Mouse (Mus musculus) hindbrain, embryonic 13.5 days (tissue): ENCODE measurements around the gene Rhox4g. TPM values are rescaled to one million over a fixed set of nuclear protein-coding genes. Genes with fewer than 3 reads are reported as not detected.
"Not testable (repeated sequence)": the region's sequence is repeated elsewhere in the genome, so short reads cannot be mapped to it uniquely, and the experiment has no call there.

Source experiments
- ATAC-seq: fragments of 200-750 bp; cut with Nextera tagmentation; 2 replicates; pipeline ENCODE4 v1.8.0; 2017; ENCODE audit warnings: moderate TSS enrichment; ENCODE audit not compliant: low FRiP score
- H3K27ac ChIP-seq: fragments of 300-500 bp; sonication (generic); 2 replicates; pipeline ENCODE4 v1.5.1; 2015; ENCODE audit warnings: inconsistent platforms, mild to moderate bottlenecking, moderate library complexity
- H3K27me3 ChIP-seq: fragments of 300-500 bp; sonication (generic); 2 replicates; pipeline ENCODE4 v1.6.1; 2015; ENCODE audit warnings: mild to moderate bottlenecking, inconsistent platforms
- H3K36me3 ChIP-seq: fragments of 300-500 bp; sonication (generic); 2 replicates; pipeline ENCODE4 v1.6.1; 2015; ENCODE audit warnings: mild to moderate bottlenecking, inconsistent platforms
- H3K4me1 ChIP-seq: fragments of 300-500 bp; sonication (generic); replicated peaks from 2 replicates; pipeline ENCODE4 v1.6.1; 2015; ENCODE audit warnings: inconsistent platforms
- H3K4me2 ChIP-seq: fragments of 300-500 bp; sonication (generic); 2 replicates; pipeline ENCODE4 v1.6.1; 2015; ENCODE audit warnings: inconsistent platforms, mild to moderate bottlenecking, moderate library complexity
- H3K4me3 ChIP-seq: fragments of 300-500 bp; sonication (generic); 2 replicates; pipeline ENCODE4 v1.5.1; 2015; ENCODE audit warnings: mild to moderate bottlenecking, inconsistent platforms
- H3K9ac ChIP-seq: fragments of 300-500 bp; sonication (generic); 2 replicates; pipeline ENCODE4 v1.6.1; 2015; ENCODE audit warnings: mild to moderate bottlenecking, inconsistent platforms
- H3K9me3 ChIP-seq: fragments of 300-500 bp; sonication (generic); 2 replicates; pipeline ENCODE4 v1.6.1; 2016; ENCODE audit warnings: inconsistent platforms
- WGBS: fragments of 180-500 bp; shearing (Covaris S2); methylation state at CpG from one replicate; pipeline ENCODE4 v1.1.7; 2015; 5-methylcytosine and 5-hydroxymethylcytosine counted together
- polyA plus RNA-seq: library from polyadenylated mRNA; unstranded; fragments of >200 nt; fragmentation: Nextera tagmentation; extraction: Ambion mirVana; gene quantifications from 2 replicates; pipeline ENCODE4 v1.2.1, GENCODE M21; 2015

The Rhox4g gene
- not detected in 2 replicates for polyA plus RNA-seq

DNA sequence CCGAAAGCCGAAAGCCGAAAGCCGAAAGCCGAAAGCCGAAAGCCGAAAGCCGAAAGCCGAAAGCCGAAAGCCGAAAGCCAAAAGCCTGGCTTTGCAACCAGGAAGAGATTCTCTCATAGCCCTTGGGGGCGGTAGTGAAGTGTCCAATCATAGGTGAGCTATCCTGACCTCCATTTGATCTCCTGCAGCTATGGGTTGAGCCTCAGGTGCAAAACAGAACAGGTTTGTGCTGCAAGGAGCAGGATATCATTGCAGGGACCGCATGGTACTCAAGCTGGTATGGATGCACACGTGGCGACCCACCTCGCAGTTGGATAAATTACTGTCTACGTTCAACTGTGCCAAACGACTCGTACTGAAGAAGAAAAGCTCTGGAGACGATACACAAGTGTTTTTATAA is at the start of gene Rhox4g:
Rhox4g (minus strand) TSS at position 101 of the 400 bp plus-strand sequence.
- H3K9ac ChIP-seq, H3K4me3 ChIP-seq, H3K27ac ChIP-seq, H3K4me1 ChIP-seq, H3K27me3 ChIP-seq, H3K9me3 ChIP-seq, ATAC-seq, H3K36me3 ChIP-seq, H3K4me2 ChIP-seq: not testable (repeated sequence)
- WGBS: 93% methylated on average over 18 of the region's 20 CpGs

- Histone ChIP-seq H3K9ac (no peak overlapping the region), H3K4me3 (no peak overlapping the region), H3K4me2 (no peak overlapping the region), H3K36me3 (no peaks in the 10 kb centered on the region), H3K27me3 (no peaks in the 10 kb centered on the region), H3K4me1 (no peaks in the 10 kb centered on the region), H3K9me3 (no peaks in the 10 kb centered on the region), H3K27ac (no peak overlapping the region)
- 92% methylated on average over 2 of the region's 2 CpGs for WGBS
- ATAC-seq: no peak
These were observed 41.1 kb upstream of the Rhox4g start for GRCm38 (mm10) chrX:37692261-37692660.

DNA sequence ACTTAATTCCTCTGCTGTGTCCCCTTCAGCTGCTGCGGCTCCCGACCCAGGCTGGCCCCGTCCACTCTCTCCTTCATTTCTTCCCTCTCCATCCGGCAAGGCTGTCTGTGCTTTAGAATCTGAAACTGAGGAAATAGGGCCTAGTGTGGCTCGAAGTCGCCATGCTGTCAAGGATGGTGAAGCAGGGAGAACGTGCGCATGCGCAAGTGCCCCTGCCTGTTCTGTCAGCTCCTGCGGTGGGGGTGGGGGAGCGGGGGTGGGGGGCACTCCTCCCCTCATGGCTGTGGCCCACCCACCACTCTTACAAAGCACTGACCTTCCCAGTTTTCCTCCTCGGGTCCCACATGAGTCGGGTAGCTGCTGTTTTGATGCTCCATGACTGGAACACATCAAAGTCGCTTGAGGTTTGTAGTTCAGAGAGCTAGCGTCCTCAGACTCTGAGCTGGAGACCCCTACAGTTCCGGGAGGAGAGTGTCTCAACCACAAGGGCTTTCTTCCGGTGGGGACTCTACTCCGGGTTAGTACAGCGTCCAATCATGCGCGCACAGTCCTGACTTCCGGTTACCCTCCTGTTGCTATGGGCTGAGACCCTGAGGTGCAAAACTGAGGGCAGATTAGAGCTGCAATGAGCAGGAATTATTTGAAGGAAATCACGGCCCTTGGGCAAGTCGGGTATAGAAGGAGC is 32.0 kb upstream of the Rhox4g start:
- Histone ChIP-seq H3K9me3 (no peaks in the 10 kb centered on the region), H3K4me2 (no peak overlapping the region), H3K9ac (no peak overlapping the region), H3K4me1 (no peaks in the 10 kb centered on the region), H3K27ac (no peak overlapping the region), H3K27me3 (no peaks in the 10 kb centered on the region), H3K4me3 (no peak overlapping the region), H3K36me3 (no peaks in the 10 kb centered on the region)
- 92% methylated on average over 24 of the region's 24 CpGs for WGBS
- no peak for ATAC-seq

DNA sequence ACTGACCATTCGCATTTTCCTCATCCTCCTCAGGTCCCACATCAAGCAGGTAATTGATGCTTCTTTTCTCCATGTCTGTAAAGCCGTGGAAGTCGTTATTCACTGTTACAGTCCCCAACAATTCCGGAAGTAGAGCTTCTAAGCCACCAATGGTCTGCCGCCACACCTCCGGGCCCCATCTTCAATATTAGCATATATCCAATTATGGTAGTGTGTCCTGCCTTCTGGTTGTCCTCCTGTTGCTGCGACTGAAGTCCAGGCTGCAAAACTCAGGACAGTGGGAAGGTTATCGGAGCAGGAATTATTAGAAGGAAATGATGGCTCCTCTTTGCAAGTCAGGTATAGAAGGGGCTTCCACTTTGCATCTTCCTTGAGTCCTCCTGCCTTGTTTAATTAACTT is 22.1 kb upstream of the Rhox4g start, which contains the start of gene Rhox2h:
Rhox2h (minus strand) TSS at position 101 of the 400 bp plus-strand sequence.
- 88% methylated on average over 8 of the region's 8 CpGs for WGBS
- ATAC-seq: not testable (repeated sequence)

GRCm38 (mm10) chrX:37668664-37669063 is 17.5 kb upstream of the Rhox4g start, which contains the start of gene Rhox3h:
TSS of gene Rhox3h (minus strand) at chrX:37668764.
- H3K9me3 ChIP-seq, H3K27me3 ChIP-seq, H3K27ac ChIP-seq, ATAC-seq, H3K4me2 ChIP-seq, H3K36me3 ChIP-seq, H3K4me3 ChIP-seq, H3K9ac ChIP-seq, H3K4me1 ChIP-seq: not testable (repeated sequence)
- WGBS: 92% methylated on average over 1 of the region's 3 CpGs

More for the DNA sequence above, 22.1 kb upstream of the Rhox4g start, which contains the start of gene Rhox2h:
- H3K4me2 ChIP-seq, H3K9me3 ChIP-seq, H3K36me3 ChIP-seq, H3K4me1 ChIP-seq, H3K27ac ChIP-seq, H3K27me3 ChIP-seq, H3K4me3 ChIP-seq, H3K9ac ChIP-seq: not testable (repeated sequence)

GRCm38 (mm10) chrX:37643370-37643769 is 7.8 kb downstream of the Rhox4g start, which contains the start of gene Rhox2g:
TSS of gene Rhox2g (minus strand) at chrX:37643470.
- not testable (repeated sequence) for H3K36me3 ChIP-seq, H3K27ac ChIP-seq, H3K4me1 ChIP-seq, H3K4me2 ChIP-seq, H3K4me3 ChIP-seq, H3K9me3 ChIP-seq, H3K27me3 ChIP-seq, ATAC-seq, H3K9ac ChIP-seq
- WGBS: 91% methylated on average over 6 of the region's 6 CpGs

DNA sequence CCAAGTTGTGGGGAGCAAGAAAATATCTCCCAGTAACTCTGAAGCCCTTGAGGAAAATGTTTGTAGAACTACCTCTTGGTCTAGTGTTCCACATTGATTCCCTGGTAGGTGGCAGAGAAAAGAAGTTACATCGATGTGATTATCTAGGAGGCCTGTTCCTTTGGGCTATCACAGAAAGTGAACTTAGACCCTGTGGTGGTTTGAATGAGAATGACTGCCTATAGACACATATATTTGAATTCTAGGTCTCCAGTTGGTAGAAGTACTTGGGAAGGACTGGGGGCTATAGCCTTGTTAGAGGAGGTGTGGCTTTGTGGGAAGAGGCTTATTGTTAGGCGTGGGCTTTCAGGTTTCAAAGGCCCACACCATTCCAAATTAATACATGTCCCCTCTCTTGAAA is 22.6 kb downstream of the Rhox4g start, which contains the start of gene Rhox3g:
Rhox3g (minus strand) TSS at position 101 of the 400 bp plus-strand sequence.
- not testable (repeated sequence) for H3K9ac ChIP-seq, H3K4me3 ChIP-seq, H3K27me3 ChIP-seq, ATAC-seq, H3K36me3 ChIP-seq, H3K4me2 ChIP-seq, H3K4me1 ChIP-seq, H3K27ac ChIP-seq, H3K9me3 ChIP-seq
- 90% methylated on average over 2 of the region's 2 CpGs for WGBS

GRCm38 (mm10) chrX:37607604-37608003 is 43.5 kb downstream of the Rhox4g start, which contains the start of gene Rhox4f:
TSS of gene Rhox4f (minus strand) at chrX:37607704.
- not testable (repeated sequence) for H3K9ac ChIP-seq, ATAC-seq, H3K27ac ChIP-seq, H3K4me3 ChIP-seq, H3K4me2 ChIP-seq, H3K36me3 ChIP-seq, H3K27me3 ChIP-seq, H3K9me3 ChIP-seq, H3K4me1 ChIP-seq
- WGBS: 97% methylated on average over 18 of the region's 19 CpGs

Other genes with a start within 250 kb of the Rhox4g start
- not detected in 2 replicates for gene Rhox2b, start 239.3 kb downstream of the Rhox4g start, polyA plus RNA-seq
- not detected in 2 replicates for gene Rhox4b, start 218.8 kb downstream of the Rhox4g start, polyA plus RNA-seq
- gene Rhox2c, start 197.6 kb downstream of the Rhox4g start, polyA plus RNA-seq: 0.94 TPM in 1 of 2 replicates, not detected in the other
- not detected in 2 replicates for gene Rhox3c, start 192.7 kb downstream of the Rhox4g start, polyA plus RNA-seq
- gene Rhox4c, start 171.0 kb downstream of the Rhox4g start, polyA plus RNA-seq: not detected in 2 replicates
- gene Rhox2d, start 157.9 kb downstream of the Rhox4g start, polyA plus RNA-seq: not detected in 2 replicates
- gene Rhox4d, start 137.0 kb downstream of the Rhox4g start, polyA plus RNA-seq: not detected in 2 replicates
- not detected in 2 replicates for gene Rhox2e, start 120.9 kb downstream of the Rhox4g start, polyA plus RNA-seq
- gene Rhox3e, start 109.3 kb downstream of the Rhox4g start, polyA plus RNA-seq: not detected in 2 replicates
- not detected in 2 replicates for gene Rhox4e, start 93.9 kb downstream of the Rhox4g start, polyA plus RNA-seq
- gene Rhox2f, start 79.9 kb downstream of the Rhox4g start, polyA plus RNA-seq: not detected in 2 replicates
- gene Rhox3f, start 70.3 kb downstream of the Rhox4g start, polyA plus RNA-seq: not detected in 2 replicates
- not detected in 2 replicates for gene Rhox4f, start 43.6 kb downstream of the Rhox4g start, polyA plus RNA-seq
- not detected in 2 replicates for gene Rhox3g, start 22.7 kb downstream of the Rhox4g start, polyA plus RNA-seq
- not detected in 2 replicates for gene Rhox2g, start 7.9 kb downstream of the Rhox4g start, polyA plus RNA-seq
- not detected in 2 replicates for gene Rhox3h, start 17.4 kb upstream of the Rhox4g start, polyA plus RNA-seq
- not detected in 2 replicates for gene Rhox2h, start 21.9 kb upstream of the Rhox4g start, polyA plus RNA-seq
- gene Rhox5, start 153.5 kb upstream of the Rhox4g start, polyA plus RNA-seq: 0.36 TPM in 1 of 2 replicates, not detected in the other
- gene Rhox6, start 175.6 kb upstream of the Rhox4g start, polyA plus RNA-seq: not detected in 2 replicates
- gene Rhox7a, start 180.4 kb upstream of the Rhox4g start, polyA plus RNA-seq: not detected in 2 replicates
- gene Rhox8, start 227.6 kb upstream of the Rhox4g start, polyA plus RNA-seq: not detected in 2 replicates
- not detected in 2 replicates for gene Rhox7b, start 245.9 kb upstream of the Rhox4g start, polyA plus RNA-seq